8 mouse cellular contexts compared by ENCODE assay signal in the genomic region with DNA sequence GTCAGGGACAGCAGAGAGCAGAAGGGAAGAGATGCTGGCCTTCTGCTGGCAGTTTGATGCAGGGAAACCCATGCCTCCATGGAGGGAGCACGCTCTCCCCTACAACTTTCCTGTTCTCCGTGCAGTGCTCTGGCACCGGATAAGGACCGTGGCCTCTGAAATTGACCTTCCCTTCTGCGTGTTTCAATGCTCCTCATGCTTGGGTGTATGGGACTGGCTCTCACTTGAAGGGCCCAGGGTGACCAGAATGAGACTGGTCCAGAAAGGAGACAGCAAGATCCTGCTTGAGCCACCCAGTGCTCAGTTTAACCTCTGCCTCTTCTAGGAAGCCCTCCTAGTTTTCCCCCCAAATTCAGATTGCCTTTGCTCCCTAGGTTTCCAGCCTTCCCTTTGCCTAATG. TPM values are rescaled to one million over a fixed set of nuclear protein-coding genes. Genes with fewer than 3 reads are reported as not detected.
DNase-seq lines count a peak whose midpoint lies in the region; ATAC-seq lines count a peak whose summit lies in the region.

No protein-coding gene starts in this region.

- DNase-seq in embryonic facial prominence, embryonic 10.5 days (ENCODE audit: low spot score) = no peak
- DNase-seq in midbrain, embryonic 10.5 days (ENCODE audit: low spot score) = no peak
- DNase-seq in right cerebral cortex, postnatal 25 days = no peak
- DNase-seq in ovary, postnatal 36 days (ENCODE audit: low spot score) = no peak
- no peak for DNase-seq in spleen, postnatal 4 days (ENCODE audit: low spot score in 2 of 2)

- H3K4me2 ChIP-seq in intestine, embryonic 16.5 days (ENCODE audit: low read depth, low read length) = no peak overlapping the region
- H3K4me2 ChIP-seq in intestine, embryonic 15.5 days (replicated peaks) = no peak overlapping the region
- peak overlapping the region; percentile 67 for H3K4me2 ChIP-seq in forebrain, embryonic 15.5 days (replicated peaks)

- ATAC-seq in intestine, embryonic 16.5 days = no peak
- ATAC-seq in intestine, embryonic 15.5 days = no peak; the same call in 1 of the 2 replicates
- peak; percentile 7 for ATAC-seq in forebrain, embryonic 15.5 days (replicated peaks)

- H3K9ac ChIP-seq in intestine, embryonic 16.5 days (ENCODE audit: low read depth, low read length) = no peak overlapping the region
- H3K9ac ChIP-seq in intestine, embryonic 15.5 days = no peak overlapping the region
- no peak overlapping the region for H3K9ac ChIP-seq in forebrain, embryonic 15.5 days (replicated peaks)

- H3K36me3 ChIP-seq in intestine, embryonic 16.5 days (ENCODE audit: control insufficient read depth, insufficient read depth, low read length) = no peaks in the 10 kb centered on the region
- H3K36me3 ChIP-seq in intestine, embryonic 15.5 days = no peaks in the 10 kb centered on the region
- H3K36me3 ChIP-seq in embryonic facial prominence, embryonic 10.5 days (replicated peaks) = peaks cover 34% of the 10 kb centered on the region
- peaks cover 36% of the 10 kb centered on the region for H3K36me3 ChIP-seq in forebrain, embryonic 15.5 days
- peaks cover 69% of the 10 kb centered on the region for H3K36me3 ChIP-seq in midbrain, embryonic 10.5 days

- H3K27me3 ChIP-seq in intestine, embryonic 16.5 days (replicated peaks; ENCODE audit: control insufficient read depth, insufficient read depth, low read length) = no peaks in the 10 kb centered on the region
- H3K27me3 ChIP-seq in intestine, embryonic 15.5 days (replicated peaks) = no peaks in the 10 kb centered on the region
- H3K27me3 ChIP-seq in embryonic facial prominence, embryonic 10.5 days (replicated peaks; ENCODE audit: low read depth, poor library complexity, severe bottlenecking) = no peaks in the 10 kb centered on the region
- no peaks in the 10 kb centered on the region for H3K27me3 ChIP-seq in forebrain, embryonic 15.5 days
- no peaks in the 10 kb centered on the region for H3K27me3 ChIP-seq in midbrain, embryonic 10.5 days (ENCODE audit: low read depth, poor library complexity, severe bottlenecking)

- no peaks in the 10 kb centered on the region for H3K9me3 ChIP-seq in intestine, embryonic 16.5 days (ENCODE audit: control insufficient read depth, low read length)
- H3K9me3 ChIP-seq in intestine, embryonic 15.5 days = no peaks in the 10 kb centered on the region
- no peaks in the 10 kb centered on the region for H3K9me3 ChIP-seq in embryonic facial prominence, embryonic 10.5 days
- no peaks in the 10 kb centered on the region for H3K9me3 ChIP-seq in forebrain, embryonic 15.5 days
- H3K9me3 ChIP-seq in midbrain, embryonic 10.5 days (replicated peaks) = no peaks in the 10 kb centered on the region

- peaks cover 33% of the 10 kb centered on the region for H3K4me1 ChIP-seq in intestine, embryonic 16.5 days (ENCODE audit: control insufficient read depth, insufficient read depth, low read length)
- peaks cover 36% of the 10 kb centered on the region for H3K4me1 ChIP-seq in intestine, embryonic 15.5 days (replicated peaks)
- peaks cover 62% of the 10 kb centered on the region for H3K4me1 ChIP-seq in embryonic facial prominence, embryonic 10.5 days
- peaks cover 61% of the 10 kb centered on the region for H3K4me1 ChIP-seq in forebrain, embryonic 15.5 days
- peaks cover 62% of the 10 kb centered on the region for H3K4me1 ChIP-seq in midbrain, embryonic 10.5 days

- no peak overlapping the region for H3K4me3 ChIP-seq in intestine, embryonic 16.5 days (ENCODE audit: low read length)
- no peak overlapping the region for H3K4me3 ChIP-seq in intestine, embryonic 15.5 days (replicated peaks)
- H3K4me3 ChIP-seq in embryonic facial prominence, embryonic 10.5 days = no peak overlapping the region
- H3K4me3 ChIP-seq in forebrain, embryonic 15.5 days = 0 out of 2 replicates have a peak overlapping the region, but pooled peaks have one; percentile 57
- peak overlapping the region; percentile 79; the same call in 1 of the 2 replicates for H3K4me3 ChIP-seq in midbrain, embryonic 10.5 days

- peak overlapping the region; percentile 26; the same call in 1 of the 2 replicates for H3K27ac ChIP-seq in intestine, embryonic 16.5 days (ENCODE audit: low read length)
- no peak overlapping the region; the same call in 1 of the 2 replicates for H3K27ac ChIP-seq in intestine, embryonic 15.5 days
- H3K27ac ChIP-seq in embryonic facial prominence, embryonic 10.5 days (replicated peaks) = peak overlapping the region; percentile 76
- H3K27ac ChIP-seq in forebrain, embryonic 15.5 days (replicated peaks) = peak overlapping the region; percentile 96
- peak overlapping the region; percentile 98 for H3K27ac ChIP-seq in midbrain, embryonic 10.5 days (replicated peaks)

- 70% methylated on average over 5 of the region's 5 CpGs for WGBS in intestine, embryonic 16.5 days
- WGBS in intestine, embryonic 15.5 days = 76% methylated on average over 5 of the region's 5 CpGs
- 76% methylated on average over 5 of the region's 5 CpGs for WGBS in embryonic facial prominence, embryonic 10.5 days
- WGBS in forebrain, embryonic 15.5 days = 61% methylated on average over 5 of the region's 5 CpGs
- WGBS in midbrain, embryonic 10.5 days = 77% methylated on average over 5 of the region's 5 CpGs

RNA-seq across cellular contexts. Expression of a gene that starts 16.3 kb away (rescaled TPM):
- 3.0 and 3.6 TPM in 2 replicates for polyA plus RNA-seq in intestine, embryonic 16.5 days (2015; fragmentation: Nextera tagmentation; extraction: Ambion mirVana)
- 3.4 and 3.5 TPM in 2 replicates for polyA plus RNA-seq in intestine, embryonic 15.5 days (2015; fragmentation: Nextera tagmentation; extraction: Ambion mirVana)
- polyA plus RNA-seq in embryonic facial prominence, embryonic 10.5 days (2016; fragmentation: Nextera tagmentation; extraction: Ambion mirVana) = 3.1 and 3.5 TPM in 2 replicates
- 1.0 and 1.2 TPM in 2 replicates for polyA plus RNA-seq in forebrain, embryonic 15.5 days (2015; fragmentation: Nextera tagmentation; extraction: Ambion mirVana)
- 3.8 and 3.9 TPM in 2 replicates for polyA plus RNA-seq in midbrain, embryonic 10.5 days (2016; fragmentation: Nextera tagmentation; extraction: Ambion mirVana)

RNA-seq across cellular contexts. Expression of a gene that starts 26.6 kb away (rescaled TPM):
- 24.4 and 26.8 TPM in 2 replicates for polyA plus RNA-seq in intestine, embryonic 16.5 days (2015; fragmentation: Nextera tagmentation; extraction: Ambion mirVana)
- polyA plus RNA-seq in intestine, embryonic 15.5 days (2015; fragmentation: Nextera tagmentation; extraction: Ambion mirVana) = 22.4 and 23.8 TPM in 2 replicates
- 32.9 and 38.2 TPM in 2 replicates for polyA plus RNA-seq in embryonic facial prominence, embryonic 10.5 days (2016; fragmentation: Nextera tagmentation; extraction: Ambion mirVana)
- 135 and 140 TPM in 2 replicates for polyA plus RNA-seq in forebrain, embryonic 15.5 days (2015; fragmentation: Nextera tagmentation; extraction: Ambion mirVana)
- polyA plus RNA-seq in midbrain, embryonic 10.5 days (2016; fragmentation: Nextera tagmentation; extraction: Ambion mirVana) = 116 and 163 TPM in 2 replicates

RNA-seq across cellular contexts. Expression of a gene that starts 53.7 kb away (rescaled TPM):
- 0.07 TPM in 1 of 2 replicates, not detected in the other for polyA plus RNA-seq in intestine, embryonic 16.5 days (2015; fragmentation: Nextera tagmentation; extraction: Ambion mirVana)
- polyA plus RNA-seq in intestine, embryonic 15.5 days (2015; fragmentation: Nextera tagmentation; extraction: Ambion mirVana) = not detected in 2 replicates
- 0.10 and 0.15 TPM in 2 replicates for polyA plus RNA-seq in embryonic facial prominence, embryonic 10.5 days (2016; fragmentation: Nextera tagmentation; extraction: Ambion mirVana)
- 0.96 and 1.4 TPM in 2 replicates for polyA plus RNA-seq in forebrain, embryonic 15.5 days (2015; fragmentation: Nextera tagmentation; extraction: Ambion mirVana)
- 0.11 and 0.14 TPM in 2 replicates for polyA plus RNA-seq in midbrain, embryonic 10.5 days (2016; fragmentation: Nextera tagmentation; extraction: Ambion mirVana)

Comparison
In these comparisons a context has a peak if more than half of its experiments do, and no peak if none do; other contexts are left out.
1. H3K4me3 ChIP-seq: peak in forebrain, embryonic 15.5 days (single experiment) and midbrain, embryonic 10.5 days (single experiment); none in intestine, embryonic 16.5 days (single experiment), intestine, embryonic 15.5 days (single experiment) and embryonic facial prominence, embryonic 10.5 days (single experiment).